Mouse (Mus musculus): ENCODE results near the gene Tbx5. TPM values are rescaled to one million over a fixed set of nuclear protein-coding genes. Genes with fewer than 3 reads are reported as not detected.

Tbx5 gene
- polyA plus RNA-seq (2015; fragmentation: Nextera tagmentation; extraction: Ambion mirVana) = 6.7 and 8.0 TPM in 2 replicates

DNA sequence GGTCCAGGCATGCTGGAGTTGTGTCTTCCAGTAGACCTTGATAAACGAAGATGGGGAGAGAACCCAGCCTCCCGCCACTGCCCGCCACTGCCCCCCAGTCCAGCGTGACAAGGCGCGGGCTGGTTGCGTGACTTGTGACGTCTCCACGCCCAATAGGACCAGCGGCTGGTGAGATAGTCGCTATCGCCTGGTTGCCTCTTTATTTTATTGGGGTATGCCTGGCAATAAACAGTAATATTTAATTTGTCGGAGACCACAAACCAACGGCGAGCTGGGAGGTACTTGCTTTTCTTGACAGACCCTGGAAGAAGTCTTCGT, at the start of gene Tbx5:
Tbx5 (plus strand) TSS at position 190 of the 318 bp plus-strand sequence.

Other genes with a start within 250 kb of the Tbx5 start
- 31.3 and 35.3 TPM in 2 replicates for gene Tbx3, start 162.0 kb upstream of the Tbx5 start, polyA plus RNA-seq (2015; fragmentation: Nextera tagmentation; extraction: Ambion mirVana)

Measured in urinary bladder, postnatal 0 days (tissue).